Mouse (Mus musculus): ENCODE measurements at regions not wholly inside any gene's neighbourhood (a gene's known extent, or its start where the extent isn't known, plus 50 kb on each side); places are given as distances from the start of the nearest gene placed in this dataset.

DNA sequence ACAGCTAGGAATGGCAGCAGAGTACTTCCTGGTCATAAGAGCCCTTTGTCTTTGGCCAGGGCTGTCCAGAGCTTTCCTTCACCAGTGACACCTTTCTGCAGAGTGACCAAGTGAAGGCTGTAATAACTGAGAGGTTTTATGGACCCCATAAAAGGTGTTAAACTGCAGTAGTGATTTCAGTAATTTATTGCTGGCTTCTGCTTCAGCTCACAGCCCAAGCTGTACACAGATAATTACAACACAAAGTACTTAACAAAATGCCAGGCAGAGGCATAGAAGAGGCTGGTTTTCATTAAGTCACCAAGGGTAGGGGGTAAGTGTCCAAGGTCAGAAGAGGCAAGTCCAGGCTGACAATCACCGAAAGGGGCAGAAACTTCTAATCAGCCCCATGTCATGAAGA is 83.8 kb downstream of the Eif4e start:
- Histone ChIP-seq H3K27ac (ENCODE audit: insufficient read depth, low read depth, low read length) (no peak overlapping the region), H3K4me3 (ENCODE audit: insufficient read depth, low read length) (no peak overlapping the region), H3K4me1 (ENCODE audit: control insufficient read depth, insufficient read depth, low read length) (peaks cover 4% of the 10 kb centered on the region)
- no peak for TF ChIP-seq CTCF (IDR thresholded peaks at IDR 0.05; ENCODE audit: low read depth, low read length)
- TF ChIP-seq POLR2A (IDR thresholded peaks at IDR 0.05; ENCODE audit: borderline replicate concordance, low read depth, low read length) = no peak

DNA sequence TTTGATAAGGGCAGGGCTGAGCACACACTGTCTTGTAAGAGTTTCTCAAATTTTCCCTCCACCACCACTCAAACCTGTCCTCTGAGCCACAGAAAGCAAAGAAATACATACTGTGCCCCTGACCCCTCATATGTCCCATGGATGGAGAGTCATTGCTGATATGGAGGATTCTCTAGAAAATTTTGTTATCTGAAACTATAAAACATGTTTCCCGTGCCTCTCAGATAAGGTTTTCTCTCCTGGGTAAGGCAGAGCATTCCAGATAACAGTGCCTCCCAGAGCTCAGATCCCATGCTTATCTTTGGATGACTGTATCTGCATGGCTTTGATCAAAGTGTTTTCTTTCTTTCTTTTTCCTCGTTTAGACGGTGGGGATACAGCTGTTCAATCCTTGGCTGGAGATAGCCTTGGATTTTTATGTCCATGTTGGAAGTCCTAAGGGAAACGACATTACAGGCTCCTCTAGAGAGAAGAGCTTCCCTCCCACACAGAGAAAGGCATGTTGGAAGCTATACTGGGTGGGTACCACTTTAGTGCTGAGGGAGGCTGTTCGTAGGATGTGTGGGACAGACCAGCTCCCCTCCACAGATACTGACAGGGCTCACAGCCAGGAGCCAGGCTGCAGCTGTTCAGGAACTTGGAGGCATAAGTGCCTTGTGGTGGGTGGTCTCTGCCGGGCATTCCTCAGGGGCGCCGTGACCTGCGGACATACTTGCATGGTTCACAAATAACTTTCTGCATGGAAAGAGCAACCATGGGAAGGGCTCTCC is 87.1 kb downstream of the Eif4e start:
- TF ChIP-seq POLR2A (IDR thresholded peaks at IDR 0.05; ENCODE audit: borderline replicate concordance, low read depth, low read length) = no peak
- TF ChIP-seq CTCF (IDR thresholded peaks at IDR 0.05; ENCODE audit: low read depth, low read length) = no peak
- Histone ChIP-seq H3K27ac (ENCODE audit: insufficient read depth, low read depth, low read length) (no peak overlapping the region), H3K4me3 (ENCODE audit: insufficient read depth, low read length) (no peak overlapping the region)

DNA sequence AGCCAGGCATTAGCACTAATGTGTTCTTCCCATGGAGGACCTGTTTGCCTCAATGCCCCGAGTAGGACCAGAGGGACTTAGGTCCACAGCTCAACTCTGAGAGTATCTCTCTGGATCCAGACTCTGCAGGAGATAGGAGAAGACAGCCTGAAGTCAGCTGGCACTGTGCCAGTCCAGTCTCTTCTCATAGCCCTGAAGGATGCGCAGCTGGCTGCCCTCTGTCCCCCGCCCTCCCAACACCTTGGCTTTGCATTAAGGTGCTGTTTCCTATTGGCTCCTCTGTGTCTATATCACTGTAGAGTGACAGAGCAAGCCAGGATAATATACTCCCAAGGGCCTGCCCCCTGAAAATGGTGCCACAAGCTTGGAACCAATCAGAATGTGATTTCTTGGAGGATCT is 87.7 kb downstream of the Eif4e start:
- no peak for TF ChIP-seq CTCF (IDR thresholded peaks at IDR 0.05; ENCODE audit: low read depth, low read length)
- TF ChIP-seq POLR2A (IDR thresholded peaks at IDR 0.05; ENCODE audit: borderline replicate concordance, low read depth, low read length) = no peak
- Histone ChIP-seq H3K4me1 (ENCODE audit: control insufficient read depth, insufficient read depth, low read length) (no peaks in the 10 kb centered on the region), H3K27ac (ENCODE audit: insufficient read depth, low read depth, low read length) (no peak overlapping the region)

More for the DNA sequence above, 87.1 kb downstream of the Eif4e start:
- no peaks in the 10 kb centered on the region for H3K4me1 ChIP-seq (ENCODE audit: control insufficient read depth, insufficient read depth, low read length)

DNA sequence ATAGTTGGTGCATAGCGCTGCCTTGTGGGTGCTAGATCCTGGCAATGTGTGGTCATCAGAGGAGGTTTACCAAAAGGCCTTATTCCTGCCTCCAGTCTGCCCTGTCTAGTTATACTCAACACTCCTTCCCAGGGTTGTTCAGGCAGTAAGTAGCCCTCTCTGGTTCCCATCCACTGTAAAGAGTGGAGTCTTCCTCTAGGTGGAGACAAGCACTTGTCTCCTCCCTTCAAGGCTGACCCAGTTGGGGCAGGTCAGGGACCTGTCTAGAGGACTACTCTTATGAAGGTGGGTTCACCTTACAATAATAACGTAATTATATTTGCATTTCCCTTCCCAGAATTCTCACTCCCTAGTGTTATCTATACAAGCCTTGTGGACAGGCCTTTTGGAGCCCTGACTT is 88.9 kb downstream of the Eif4e start:
- Histone ChIP-seq H3K27ac (ENCODE audit: insufficient read depth, low read depth, low read length) (no peak overlapping the region), H3K4me3 (ENCODE audit: insufficient read depth, low read length) (no peak overlapping the region)
- TF ChIP-seq CTCF (IDR thresholded peaks at IDR 0.05; ENCODE audit: low read depth, low read length) (no peak), POLR2A (IDR thresholded peaks at IDR 0.05; ENCODE audit: borderline replicate concordance, low read depth, low read length) (no peak)

More for the DNA sequence above, 87.7 kb downstream of the Eif4e start:
- H3K4me3 ChIP-seq (ENCODE audit: insufficient read depth, low read length) = no peak overlapping the region

DNA sequence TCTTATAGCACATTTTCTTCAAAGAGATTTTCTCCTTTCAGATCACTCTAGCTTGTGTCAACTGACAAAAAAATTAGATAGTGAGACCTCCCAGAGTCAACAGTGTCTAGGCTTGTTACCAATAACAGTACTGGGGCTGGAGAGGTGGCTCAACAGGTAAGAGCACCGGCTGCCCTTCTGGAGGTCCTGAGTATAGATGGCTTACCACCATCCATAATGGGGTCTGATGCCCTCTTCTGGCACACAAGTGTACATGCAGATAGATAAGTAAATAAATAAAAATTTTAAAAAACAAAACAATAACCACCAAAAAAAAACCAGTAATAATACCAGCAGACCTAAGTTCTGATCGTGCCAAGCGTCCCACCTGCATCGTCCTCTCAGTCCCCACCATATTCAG is 94.3 kb downstream of the Eif4e start:
- no peak for TF ChIP-seq CTCF (IDR thresholded peaks at IDR 0.05; ENCODE audit: low read depth, low read length)
- no peak for TF ChIP-seq POLR2A (IDR thresholded peaks at IDR 0.05; ENCODE audit: borderline replicate concordance, low read depth, low read length)
- no peaks in the 10 kb centered on the region for H3K4me1 ChIP-seq (ENCODE audit: control insufficient read depth, insufficient read depth, low read length)
- H3K4me3 ChIP-seq (ENCODE audit: insufficient read depth, low read length) = no peak overlapping the region
- no peak overlapping the region for H3K27ac ChIP-seq (ENCODE audit: insufficient read depth, low read depth, low read length)

More for the DNA sequence above, 88.9 kb downstream of the Eif4e start:
- no peaks in the 10 kb centered on the region for H3K4me1 ChIP-seq (ENCODE audit: control insufficient read depth, insufficient read depth, low read length)

DNA sequence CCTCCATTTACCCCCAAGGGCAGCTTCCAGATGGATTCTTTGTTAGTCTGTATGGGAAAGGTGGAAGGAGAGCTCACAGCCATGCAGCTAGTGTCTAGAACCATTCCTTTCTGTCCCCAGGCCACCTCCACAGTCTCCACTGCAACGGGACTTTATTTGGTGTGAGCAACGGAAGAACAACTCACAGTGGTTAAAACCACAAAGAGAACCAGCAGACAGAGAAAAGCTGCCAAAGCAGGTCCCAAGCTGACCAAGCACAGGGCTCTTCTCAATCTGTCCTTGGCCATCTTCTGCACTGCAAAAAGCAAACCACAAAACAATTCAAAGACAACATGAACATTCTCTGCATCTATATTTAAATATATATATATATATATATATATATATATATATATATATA is 98.1 kb downstream of the Eif4e start:
- Histone ChIP-seq H3K27ac (ENCODE audit: insufficient read depth, low read depth, low read length) (no peak overlapping the region), H3K4me1 (ENCODE audit: control insufficient read depth, insufficient read depth, low read length) (no peaks in the 10 kb centered on the region), H3K4me3 (ENCODE audit: insufficient read depth, low read length) (no peak overlapping the region)
- TF ChIP-seq CTCF (IDR thresholded peaks at IDR 0.05; ENCODE audit: low read depth, low read length) = no peak
- no peak for TF ChIP-seq POLR2A (IDR thresholded peaks at IDR 0.05; ENCODE audit: borderline replicate concordance, low read depth, low read length)

DNA sequence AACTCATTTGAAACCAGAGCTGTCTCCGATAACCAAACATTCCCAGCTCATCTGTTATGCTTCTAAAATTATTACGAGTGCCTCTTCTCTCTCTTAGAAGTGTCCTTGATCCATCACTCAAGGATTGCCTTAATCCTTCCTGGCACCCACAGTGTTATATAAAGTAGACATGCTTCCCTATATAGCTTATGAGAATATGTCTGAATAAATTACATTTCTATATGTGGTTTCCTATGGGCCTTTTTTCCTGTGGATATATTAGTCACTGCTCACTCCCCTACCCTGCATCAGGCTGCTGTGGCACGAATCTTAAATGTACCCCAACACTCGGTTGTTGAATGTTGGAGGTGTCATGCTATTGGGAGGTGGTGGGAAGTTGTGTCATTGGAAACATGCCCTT is 100.3 kb downstream of the Eif4e start:
- H3K27ac ChIP-seq (ENCODE audit: insufficient read depth, low read depth, low read length) = no peak overlapping the region
- H3K4me1 ChIP-seq (ENCODE audit: control insufficient read depth, insufficient read depth, low read length) = no peaks in the 10 kb centered on the region
- no peak overlapping the region for H3K4me3 ChIP-seq (ENCODE audit: insufficient read depth, low read length)
- no peak for TF ChIP-seq CTCF (IDR thresholded peaks at IDR 0.05; ENCODE audit: low read depth, low read length)
- no peak for TF ChIP-seq POLR2A (IDR thresholded peaks at IDR 0.05; ENCODE audit: borderline replicate concordance, low read depth, low read length)

DNA sequence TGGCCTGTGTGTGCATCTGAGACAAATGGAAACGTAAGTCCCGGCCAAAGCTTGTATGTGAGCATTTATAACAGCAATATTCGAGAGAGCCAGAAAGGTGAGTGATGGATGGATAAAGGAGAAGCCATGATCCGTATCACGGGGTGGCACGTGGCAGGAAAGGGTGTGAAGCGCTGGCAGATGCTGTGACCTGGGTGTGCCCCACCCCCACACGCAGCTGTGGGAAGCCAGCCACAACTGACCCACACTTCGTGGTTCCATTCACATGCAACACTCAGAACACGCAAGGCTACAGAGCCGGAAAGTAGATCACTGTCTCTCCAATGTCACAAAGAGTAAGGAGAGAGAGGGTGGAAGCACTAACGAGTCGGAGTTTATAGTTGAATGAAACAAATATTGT is 104.3 kb downstream of the Eif4e start:
- TF ChIP-seq POLR2A (IDR thresholded peaks at IDR 0.05; ENCODE audit: borderline replicate concordance, low read depth, low read length) = no peak
- no peak for TF ChIP-seq CTCF (IDR thresholded peaks at IDR 0.05; ENCODE audit: low read depth, low read length)
- H3K27ac ChIP-seq (ENCODE audit: insufficient read depth, low read depth, low read length) = no peak overlapping the region
- H3K4me3 ChIP-seq (ENCODE audit: insufficient read depth, low read length) = no peak overlapping the region
- H3K4me1 ChIP-seq (ENCODE audit: control insufficient read depth, insufficient read depth, low read length) = no peaks in the 10 kb centered on the region

DNA sequence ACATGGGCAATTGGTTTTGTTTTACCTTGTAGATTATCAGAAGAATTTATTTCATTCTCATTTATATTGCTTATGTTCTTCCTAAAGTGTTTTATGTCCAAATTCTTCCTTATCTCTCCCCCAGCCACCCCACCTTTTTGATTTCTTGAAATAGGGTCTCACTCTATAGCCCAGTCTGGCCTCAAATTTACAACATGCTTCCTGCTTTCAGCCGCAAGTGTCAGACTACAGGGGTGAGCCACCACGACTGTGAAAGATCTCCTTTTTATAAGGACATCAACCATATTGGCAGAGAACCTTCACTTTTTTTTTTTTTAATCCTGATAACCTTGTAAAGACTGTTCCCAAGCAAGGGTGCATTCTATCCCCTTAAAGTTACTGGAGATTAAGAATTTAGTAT is 106.1 kb downstream of the Eif4e start:
- no peaks in the 10 kb centered on the region for H3K4me1 ChIP-seq (ENCODE audit: control insufficient read depth, insufficient read depth, low read length)

DNA sequence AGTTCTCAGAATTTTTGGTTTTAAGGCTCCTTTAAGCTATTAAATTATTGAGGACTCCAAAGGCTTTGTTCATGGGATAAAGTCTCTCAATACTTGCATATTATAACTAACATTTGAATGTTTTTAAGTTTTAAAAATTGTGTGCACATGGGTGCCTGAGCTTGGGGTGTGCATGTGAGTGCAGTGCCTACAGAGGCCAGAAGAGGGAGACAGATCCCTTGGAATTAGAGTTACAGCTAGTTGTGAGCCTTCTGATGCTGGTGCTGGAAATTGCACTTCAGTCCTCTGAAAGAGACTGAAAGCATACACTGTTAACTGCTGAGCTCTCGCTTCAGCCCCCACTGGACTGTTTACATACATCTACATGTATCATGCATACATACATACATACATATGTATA is 100.0 kb upstream of the Tspan5 start:
- TF ChIP-seq POLR2A (IDR thresholded peaks at IDR 0.05; ENCODE audit: borderline replicate concordance, low read depth, low read length) = no peak
- TF ChIP-seq CTCF (IDR thresholded peaks at IDR 0.05; ENCODE audit: low read depth, low read length) = peak; percentile 61
- Histone ChIP-seq H3K4me3 (ENCODE audit: insufficient read depth, low read length) (no peak overlapping the region), H3K4me1 (ENCODE audit: control insufficient read depth, insufficient read depth, low read length) (no peaks in the 10 kb centered on the region), H3K27ac (ENCODE audit: insufficient read depth, low read depth, low read length) (no peak overlapping the region)

More for the DNA sequence above, 106.1 kb downstream of the Eif4e start:
- Histone ChIP-seq H3K4me3 (ENCODE audit: insufficient read depth, low read length) (no peak overlapping the region), H3K27ac (ENCODE audit: insufficient read depth, low read depth, low read length) (no peak overlapping the region)
- TF ChIP-seq POLR2A (IDR thresholded peaks at IDR 0.05; ENCODE audit: borderline replicate concordance, low read depth, low read length) = no peak
- TF ChIP-seq CTCF (IDR thresholded peaks at IDR 0.05; ENCODE audit: low read depth, low read length) = no peak
